Mouse (Mus musculus): Measurements from ENCODE around the gene Itga3. TPM values are rescaled to one million over a fixed set of nuclear protein-coding genes. Genes with fewer than 3 reads are reported as not detected.
A peak's percentile ranks its signal among the peaks of the same experiment; 100 is the strongest.

Itga3 gene
- polyA plus RNA-seq, 1 experiment from 2014 or later, result 12.1 TPM

- H3K36me3 ChIP-seq, result peaks cover 47% of the 10 kb centered on the region
- H3K27me3 ChIP-seq (replicated peaks), result peaks cover 14% of the 10 kb centered on the region
- peak overlapping the region; percentile 88 for H3K4me2 ChIP-seq
- H3K27ac ChIP-seq (ENCODE audit: poor library complexity, severe bottlenecking), result peak overlapping the region; percentile 73; the same call in 1 of the 2 replicates
- no peaks in the 10 kb centered on the region for H3K9me3 ChIP-seq (replicated peaks)
- H3K9ac ChIP-seq, result peak overlapping the region; percentile 90
- WGBS, result 81% methylated on average over 4 of the region's 4 CpGs
- no peak for ATAC-seq (ENCODE audit: insufficient number of reproducible peaks, low FRiP score)
- H3K4me1 ChIP-seq (replicated peaks), result peaks cover 14% of the 10 kb centered on the region; the same call in 1 of the 2 replicates
- peak overlapping the region; percentile 75; the same call in 1 of the 2 replicates for H3K4me3 ChIP-seq
These were observed 36.8 kb downstream of the Itga3 start for GRCm38 (mm10) chr11:95039766-95040165.

DNA sequence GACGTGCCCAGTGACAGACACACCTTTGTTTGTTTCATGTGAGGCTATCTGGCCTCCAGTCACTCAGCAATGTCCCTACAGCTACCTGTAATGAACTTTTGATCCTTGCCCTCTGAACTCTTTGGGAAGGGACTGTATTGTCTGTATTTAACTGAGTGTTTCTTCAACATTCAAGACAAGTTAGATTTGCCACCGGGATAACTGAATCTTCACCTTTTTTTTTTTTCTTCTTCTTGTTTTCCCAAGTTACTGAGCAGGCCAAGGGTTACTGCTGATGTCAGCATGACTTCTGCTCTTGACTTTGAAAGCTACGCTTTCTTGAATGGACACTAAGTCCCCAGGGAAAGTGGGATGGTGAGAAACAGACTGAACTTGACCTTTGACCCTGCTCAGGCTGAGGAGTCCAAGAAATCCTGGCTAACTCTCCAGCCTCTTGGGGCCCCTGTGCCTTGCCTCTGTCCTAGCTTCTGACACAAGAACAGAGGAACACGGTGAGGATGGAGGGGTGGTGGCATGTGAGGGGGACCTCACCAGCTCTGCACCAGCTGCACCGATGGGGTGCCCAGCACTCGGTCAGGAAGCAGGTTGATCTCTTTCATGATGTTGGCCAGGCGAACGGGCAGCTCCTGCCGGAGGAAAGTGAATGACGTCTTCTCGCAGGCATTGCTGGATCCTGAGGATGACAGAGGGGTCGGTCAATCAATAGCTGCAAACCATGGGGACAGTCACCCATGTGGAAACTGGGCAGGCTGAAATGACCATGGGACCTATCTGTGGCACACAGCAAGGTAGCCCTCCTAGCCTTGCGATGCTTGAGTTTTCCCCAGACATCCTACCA is 37.6 kb downstream of the Itga3 start:
- Histone ChIP-seq H3K9ac (no peak overlapping the region), H3K27me3 (replicated peaks) (peaks cover 21% of the 10 kb centered on the region), H3K4me3 (no peak overlapping the region), H3K4me1 (replicated peaks) (peaks cover 20% of the 10 kb centered on the region), H3K4me2 (no peak overlapping the region), H3K9me3 (replicated peaks) (no peaks in the 10 kb centered on the region), H3K27ac (ENCODE audit: poor library complexity, severe bottlenecking) (no peak overlapping the region), H3K36me3 (peaks cover 45% of the 10 kb centered on the region)
- ATAC-seq (ENCODE audit: insufficient number of reproducible peaks, low FRiP score), result no peak
- WGBS, result 85% methylated on average over 13 of the region's 13 CpGs

DNA sequence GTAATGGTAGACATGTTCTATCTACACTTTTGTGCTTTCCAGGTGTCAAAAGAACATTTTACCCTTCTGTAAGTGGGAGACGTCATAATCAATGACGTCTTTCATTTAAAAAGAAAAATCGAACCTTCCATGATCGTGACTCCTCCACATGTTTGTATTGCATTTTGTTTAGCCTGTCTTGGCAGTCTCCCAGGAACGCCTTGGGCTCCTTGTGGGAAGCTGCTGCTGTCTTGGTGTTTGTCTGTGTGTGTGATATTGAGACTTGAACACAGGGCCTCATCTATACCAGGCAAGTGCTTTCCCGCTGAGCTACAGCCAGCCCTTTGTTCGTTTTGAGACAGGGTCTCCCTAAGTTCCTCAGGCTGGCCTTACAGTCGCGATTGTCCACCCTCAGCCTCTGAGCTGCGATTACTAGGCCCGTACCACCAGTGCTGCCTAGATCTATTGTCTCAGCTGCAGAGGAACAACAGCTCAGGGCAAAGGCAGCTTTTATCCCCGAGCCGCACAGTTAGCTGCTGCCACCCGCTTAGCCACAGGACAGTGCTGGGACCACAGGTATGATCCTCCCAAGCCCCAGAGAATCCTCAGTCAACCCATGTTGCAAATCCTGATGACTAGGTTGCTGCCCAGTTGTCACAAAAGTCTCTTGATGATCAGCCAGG is 38.3 kb downstream of the Itga3 start:
- Histone ChIP-seq H3K27ac (ENCODE audit: poor library complexity, severe bottlenecking) (no peak overlapping the region), H3K4me1 (replicated peaks) (peaks cover 27% of the 10 kb centered on the region), H3K4me3 (no peak overlapping the region), H3K9me3 (replicated peaks) (no peaks in the 10 kb centered on the region), H3K36me3 (peaks cover 45% of the 10 kb centered on the region), H3K27me3 (replicated peaks) (peaks cover 29% of the 10 kb centered on the region), H3K9ac (no peak overlapping the region), H3K4me2 (no peak overlapping the region)
- no peak for ATAC-seq (ENCODE audit: insufficient number of reproducible peaks, low FRiP score)
- 83% methylated on average over 14 of the region's 14 CpGs for WGBS

GRCm38 (mm10) chr11:95037306-95037705 is 39.3 kb downstream of the Itga3 start:
- no peak overlapping the region for H3K4me2 ChIP-seq
- H3K4me1 ChIP-seq (replicated peaks), result peaks cover 30% of the 10 kb centered on the region
- no peak overlapping the region for H3K27ac ChIP-seq (ENCODE audit: poor library complexity, severe bottlenecking)
- no peak overlapping the region for H3K4me3 ChIP-seq
- ATAC-seq (ENCODE audit: insufficient number of reproducible peaks, low FRiP score), result no peak
- H3K9me3 ChIP-seq (replicated peaks), result no peaks in the 10 kb centered on the region
- peaks cover 46% of the 10 kb centered on the region for H3K36me3 ChIP-seq
- WGBS, result 62% methylated on average over 6 of the region's 6 CpGs
- no peak overlapping the region for H3K9ac ChIP-seq
- H3K27me3 ChIP-seq (replicated peaks), result peaks cover 39% of the 10 kb centered on the region

GRCm38 (mm10) chr11:95036521-95036920 is 40.1 kb downstream of the Itga3 start:
- H3K4me2 ChIP-seq, result no peak overlapping the region
- WGBS, result 90% methylated on average over 5 of the region's 5 CpGs
- H3K36me3 ChIP-seq, result peaks cover 53% of the 10 kb centered on the region
- H3K27me3 ChIP-seq (replicated peaks), result peaks cover 39% of the 10 kb centered on the region
- H3K9me3 ChIP-seq (replicated peaks), result no peaks in the 10 kb centered on the region
- no peak overlapping the region for H3K4me3 ChIP-seq
- H3K4me1 ChIP-seq (replicated peaks), result peaks cover 27% of the 10 kb centered on the region
- ATAC-seq (ENCODE audit: insufficient number of reproducible peaks, low FRiP score), result no peak
- H3K9ac ChIP-seq, result no peak overlapping the region
- no peak overlapping the region for H3K27ac ChIP-seq (ENCODE audit: poor library complexity, severe bottlenecking)

GRCm38 (mm10) chr11:95034902-95035301 is 41.7 kb downstream of the Itga3 start:
- ATAC-seq (ENCODE audit: insufficient number of reproducible peaks, low FRiP score), result no peak
- Histone ChIP-seq H3K9me3 (replicated peaks) (no peaks in the 10 kb centered on the region), H3K4me2 (no peak overlapping the region), H3K27me3 (replicated peaks) (peaks cover 39% of the 10 kb centered on the region), H3K4me1 (replicated peaks) (peaks cover 19% of the 10 kb centered on the region), H3K4me3 (no peak overlapping the region), H3K27ac (ENCODE audit: poor library complexity, severe bottlenecking) (no peak overlapping the region), H3K9ac (no peak overlapping the region), H3K36me3 (peaks cover 57% of the 10 kb centered on the region)
- 68% methylated on average over 10 of the region's 10 CpGs for WGBS

- WGBS, result 18% methylated on average over 14 of the region's 14 CpGs
- Histone ChIP-seq H3K27ac (ENCODE audit: poor library complexity, severe bottlenecking) (no peak overlapping the region), H3K4me2 (peak overlapping the region; percentile 45), H3K4me3 (peak overlapping the region; percentile 12; the same call in 1 of the 2 replicates), H3K9me3 (replicated peaks) (no peaks in the 10 kb centered on the region), H3K36me3 (peaks cover 62% of the 10 kb centered on the region), H3K9ac (peak overlapping the region; percentile 43), H3K4me1 (replicated peaks) (peaks cover 17% of the 10 kb centered on the region), H3K27me3 (replicated peaks) (peaks cover 39% of the 10 kb centered on the region)
- no peak for ATAC-seq (ENCODE audit: insufficient number of reproducible peaks, low FRiP score)
These were observed 43.0 kb downstream of the Itga3 start for GRCm38 (mm10) chr11:95033617-95034016.

- peaks cover 61% of the 10 kb centered on the region for H3K36me3 ChIP-seq
- peaks cover 42% of the 10 kb centered on the region for H3K27me3 ChIP-seq (replicated peaks)
- 0 out of 2 replicates have a peak overlapping the region, but pooled peaks have one; percentile 45 for H3K4me2 ChIP-seq
- no peak overlapping the region for H3K4me3 ChIP-seq
- no peaks in the 10 kb centered on the region for H3K9me3 ChIP-seq (replicated peaks)
- 0 out of 2 replicates have a peak overlapping the region, but pooled peaks have one; percentile 43 for H3K9ac ChIP-seq
- no peak for ATAC-seq (ENCODE audit: insufficient number of reproducible peaks, low FRiP score)
- peaks cover 17% of the 10 kb centered on the region for H3K4me1 ChIP-seq (replicated peaks)
- H3K27ac ChIP-seq (ENCODE audit: poor library complexity, severe bottlenecking), result no peak overlapping the region
- WGBS, result 37% methylated on average over 6 of the region's 6 CpGs
These were observed 43.7 kb downstream of the Itga3 start for GRCm38 (mm10) chr11:95032945-95033344.

DNA sequence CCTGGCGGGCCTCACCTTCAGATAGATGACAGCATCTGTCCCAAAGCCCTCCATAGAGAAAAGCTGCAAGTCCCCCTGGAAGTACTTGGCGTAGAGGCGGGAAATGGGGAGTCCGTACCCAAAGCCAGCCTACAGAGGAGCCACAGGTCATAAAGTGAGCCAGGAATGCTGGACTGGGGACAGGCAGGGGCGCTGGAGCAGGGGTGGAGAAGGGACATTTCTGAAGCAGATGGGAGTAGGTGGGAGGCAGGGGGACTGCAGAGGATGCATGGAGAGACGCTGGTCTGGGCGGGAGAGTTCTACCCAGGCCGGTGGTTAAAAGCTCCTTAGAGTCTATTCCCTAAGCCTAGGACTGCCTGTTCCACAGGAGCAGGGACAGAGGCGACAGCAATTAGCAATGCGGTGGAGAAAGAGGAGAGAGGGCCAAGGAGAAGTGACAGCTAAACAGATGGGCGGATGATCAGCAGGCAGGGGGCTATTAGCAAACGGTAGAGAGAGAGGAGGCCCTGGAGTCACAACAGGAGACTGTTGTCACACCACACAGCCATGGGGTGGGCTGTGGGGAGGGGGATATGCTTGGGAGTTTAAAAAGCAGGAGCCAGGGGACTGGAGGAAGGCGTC is 48.6 kb downstream of the Itga3 start:
- 0 out of 2 replicates have a peak, but pooled peaks cover 10% of the 10 kb centered on the region for H3K27me3 ChIP-seq (replicated peaks)
- no peak overlapping the region for H3K4me3 ChIP-seq
- H3K4me2 ChIP-seq, result no peak overlapping the region
- peaks cover 72% of the 10 kb centered on the region for H3K36me3 ChIP-seq
- WGBS, result 36% methylated on average over 13 of the region's 13 CpGs
- H3K4me1 ChIP-seq (replicated peaks), result no peaks in the 10 kb centered on the region; the same call in 1 of the 2 replicates
- ATAC-seq (ENCODE audit: insufficient number of reproducible peaks, low FRiP score), result no peak
- no peaks in the 10 kb centered on the region for H3K9me3 ChIP-seq (replicated peaks)
- H3K9ac ChIP-seq, result no peak overlapping the region
- no peak overlapping the region for H3K27ac ChIP-seq (ENCODE audit: poor library complexity, severe bottlenecking)

DNA sequence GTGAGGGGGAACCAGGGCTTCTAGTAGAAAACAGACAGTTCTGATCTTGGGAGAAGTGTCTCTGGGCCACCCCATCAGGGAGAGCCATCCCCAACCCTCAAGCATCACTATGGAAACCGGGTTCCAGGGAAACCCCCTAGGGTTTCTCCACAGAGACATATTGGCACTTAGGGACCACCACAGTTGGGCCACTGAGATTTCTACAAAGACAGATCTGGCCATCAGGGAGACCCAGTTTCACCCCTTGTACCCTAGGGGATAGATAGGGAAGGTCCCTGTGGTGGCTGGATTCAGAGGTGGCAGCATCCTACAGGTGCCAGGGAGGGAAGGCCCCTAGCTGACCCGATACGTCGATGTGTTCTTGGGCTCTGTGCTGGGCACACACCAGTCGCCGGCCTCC is 49.8 kb downstream of the Itga3 start:
- 74% methylated on average over 6 of the region's 6 CpGs for WGBS
- ATAC-seq (ENCODE audit: insufficient number of reproducible peaks, low FRiP score), result no peak
- Histone ChIP-seq H3K27ac (ENCODE audit: poor library complexity, severe bottlenecking) (no peak overlapping the region), H3K9me3 (replicated peaks) (no peaks in the 10 kb centered on the region), H3K4me2 (no peak overlapping the region), H3K9ac (no peak overlapping the region), H3K36me3 (peaks cover 78% of the 10 kb centered on the region), H3K4me1 (replicated peaks) (no peaks in the 10 kb centered on the region), H3K27me3 (replicated peaks) (0 out of 2 replicates have a peak, but pooled peaks cover 2% of the 10 kb centered on the region), H3K4me3 (no peak overlapping the region)

GRCm38 (mm10) chr11:95026090-95026542 is 50.5 kb downstream of the Itga3 start:
- 71% methylated on average over 6 of the region's 6 CpGs for whole genome bisulfite sequencing
- H3K4me1 ChIP-seq (replicated peaks), result no peaks in the 10 kb centered on the region
- no peak for ATAC-seq (ENCODE audit: insufficient number of reproducible peaks, low FRiP score)
- no peak overlapping the region for H3K27ac ChIP-seq (ENCODE audit: poor library complexity, severe bottlenecking)
- H3K4me2 ChIP-seq, result no peak overlapping the region
- H3K9ac ChIP-seq, result no peak overlapping the region
- no peak overlapping the region for H3K4me3 ChIP-seq
- H3K36me3 ChIP-seq, result peaks cover 80% of the 10 kb centered on the region
- H3K27me3 ChIP-seq (replicated peaks), result 0 out of 2 replicates have a peak, but pooled peaks cover 5% of the 10 kb centered on the region
- no peaks in the 10 kb centered on the region for H3K9me3 ChIP-seq (replicated peaks)

Data from heart, embryonic 12.5 days (tissue).